Mouse (Mus musculus) ES-E14 (cell line): Measurements from ENCODE around the gene Timm13.

Source experiments
- CHD2 ChIP-seq: IDR thresholded peaks from 2 replicates; pipeline ENCODE4 v1.6.1; 2014; ENCODE audit warnings: mild to moderate bottlenecking, low read depth, low read length, inconsistent platforms
- MAFK ChIP-seq: IDR thresholded peaks from 2 replicates; pipeline ENCODE4 v1.6.1; 2014; ENCODE audit warnings: mild to moderate bottlenecking, low read depth, low read length, inconsistent platforms; ENCODE audit not compliant: insufficient read depth
- ZNF384 ChIP-seq: IDR thresholded peaks from 2 replicates; pipeline ENCODE4 v1.6.1; 2012; ENCODE audit warnings: low read depth, low read length, inconsistent platforms

- TF ChIP-seq ZNF384 (no peak), CHD2 (no peak), MAFK (no peak)
These were observed 39.7 kb upstream of the Timm13 start for GRCm38 (mm10) chr10:80940320-80940987.
